Mouse (Mus musculus) heart, embryonic 15.5 days (tissue): ENCODE data around the gene Camk2d. TPM values are rescaled to one million over a fixed set of nuclear protein-coding genes. Genes with fewer than 3 reads are reported as not detected.

ENCODE experiments used
- ATAC-seq: fragments of 200-750 bp; cut with Nextera tagmentation; replicated peaks from 2 replicates; pipeline ENCODE4 v1.8.0; 2017; ENCODE audit warnings: low read depth, moderate TSS enrichment; ENCODE audit not compliant: insufficient number of reproducible peaks, insufficient read depth, low FRiP score
- H3K27ac ChIP-seq: fragments of 300-500 bp; sonication (generic); 2 replicates; pipeline ENCODE4 v1.5.1; 2015; ENCODE audit warnings: mild to moderate bottlenecking, inconsistent platforms
- H3K27me3 ChIP-seq: fragments of 300-500 bp; sonication (generic); 2 replicates; pipeline ENCODE4 v1.6.1; 2015; ENCODE audit warnings: inconsistent platforms
- H3K36me3 ChIP-seq: fragments of 300-500 bp; sonication (generic); 2 replicates; pipeline ENCODE4 v1.6.1; 2015; ENCODE audit warnings: mild to moderate bottlenecking, inconsistent platforms
- H3K4me1 ChIP-seq: fragments of 300-500 bp; sonication (generic); replicated peaks from 2 replicates; pipeline ENCODE4 v1.6.1; 2015; ENCODE audit warnings: inconsistent platforms
- H3K4me2 ChIP-seq: fragments of 300-500 bp; sonication (generic); 2 replicates; pipeline ENCODE4 v1.6.1; 2015; ENCODE audit warnings: inconsistent platforms, mild to moderate bottlenecking, moderate library complexity
- H3K4me3 ChIP-seq: fragments of 300-500 bp; sonication (generic); 2 replicates; pipeline ENCODE4 v1.5.1; 2015; ENCODE audit warnings: mild to moderate bottlenecking, inconsistent platforms
- H3K9ac ChIP-seq: fragments of 300-500 bp; sonication (generic); 2 replicates; pipeline ENCODE4 v1.6.1; 2015; ENCODE audit warnings: mild to moderate bottlenecking, inconsistent platforms
- H3K9me3 ChIP-seq: fragments of 300-500 bp; sonication (generic); replicated peaks from 2 replicates; pipeline ENCODE4 v1.6.1; 2016; ENCODE audit warnings: inconsistent platforms
- WGBS: fragments of 180-500 bp; shearing (Covaris S2); methylation state at CpG from one replicate; pipeline ENCODE4 v1.1.7; 2015; ENCODE audit warnings: mixed read lengths; 5-methylcytosine and 5-hydroxymethylcytosine counted together
- polyA plus RNA-seq: library from polyadenylated mRNA; unstranded; fragments of >200 nt; fragmentation: Nextera tagmentation; extraction: Ambion mirVana; gene quantifications from 2 replicates; pipeline ENCODE4 v1.2.1, GENCODE M21; 2015

Gene Camk2d
- polyA plus RNA-seq, 1 experiment from 2014 or later, result 108 TPM

- Histone ChIP-seq H3K9ac (no peak overlapping the region), H3K4me1 (peaks cover 35% of the 10 kb centered on the region), H3K4me3 (no peak overlapping the region), H3K36me3 (no peaks in the 10 kb centered on the region), H3K27me3 (no peaks in the 10 kb centered on the region), H3K9me3 (no peaks in the 10 kb centered on the region), H3K4me2 (no peak overlapping the region), H3K27ac (peak overlapping the region; percentile 34; the same call in 1 of the 2 replicates)
- ATAC-seq, result no peak
- 79% methylated on average over 2 of the region's 2 CpGs for WGBS
Observed at GRCm38 (mm10) chr3:126691565-126691964, 95.5 kb downstream of the Camk2d start.

DNA sequence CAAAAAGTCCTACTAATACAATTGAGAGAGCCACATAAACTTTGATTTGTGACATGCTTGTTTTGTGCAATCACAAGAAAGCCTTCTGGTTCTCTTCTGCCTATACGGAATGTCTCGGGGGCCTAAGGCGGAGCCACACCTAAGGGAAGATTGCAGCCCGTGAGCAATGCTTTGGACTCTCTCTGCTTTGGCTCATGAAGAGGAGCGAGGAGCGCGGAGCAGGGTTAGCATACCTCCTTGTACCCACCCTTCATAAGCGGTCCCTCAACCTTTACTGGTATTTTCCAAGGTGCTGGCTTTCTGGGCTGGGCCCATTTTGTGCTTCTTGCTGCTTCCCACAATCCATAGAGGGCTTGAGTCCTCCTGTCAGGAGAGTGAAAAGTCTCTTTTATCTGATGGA is 96.7 kb downstream of the Camk2d start:
- 0 out of 2 replicates have a peak overlapping the region, but pooled peaks have one; percentile 25 for H3K9ac ChIP-seq
- ATAC-seq, result no peak
- no peaks in the 10 kb centered on the region for H3K9me3 ChIP-seq
- H3K4me2 ChIP-seq, result peak overlapping the region; percentile 52
- H3K27me3 ChIP-seq, result no peaks in the 10 kb centered on the region
- H3K36me3 ChIP-seq, result no peaks in the 10 kb centered on the region
- peak overlapping the region; percentile 87 for H3K27ac ChIP-seq
- WGBS, result 57% methylated on average over 8 of the region's 8 CpGs
- H3K4me3 ChIP-seq, result peak overlapping the region; percentile 24
- H3K4me1 ChIP-seq, result peaks cover 34% of the 10 kb centered on the region

DNA sequence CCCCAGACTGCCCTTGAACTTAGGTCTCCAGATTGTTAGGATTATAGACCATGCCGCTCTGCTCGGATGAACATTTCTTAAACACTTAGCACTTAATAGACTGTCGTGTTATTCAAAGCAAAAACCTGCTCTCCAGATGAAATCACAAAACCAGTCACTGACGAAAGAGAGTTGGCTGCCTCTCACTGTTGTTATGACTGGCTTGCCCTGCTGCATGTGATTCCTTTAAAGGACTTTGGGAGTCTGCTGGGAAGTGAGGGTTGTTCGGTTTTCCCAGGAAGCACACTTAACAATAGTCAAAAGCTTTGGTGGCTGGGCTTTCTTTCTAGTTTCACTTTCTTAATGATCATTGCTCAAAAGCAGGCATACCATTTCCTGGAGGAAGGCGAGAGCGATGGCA is 97.2 kb downstream of the Camk2d start:
- Histone ChIP-seq H3K9me3 (no peaks in the 10 kb centered on the region), H3K4me1 (peaks cover 38% of the 10 kb centered on the region), H3K4me2 (peak overlapping the region; percentile 52), H3K27ac (peak overlapping the region; percentile 87), H3K27me3 (no peaks in the 10 kb centered on the region), H3K9ac (no peak overlapping the region), H3K4me3 (peak overlapping the region; percentile 24), H3K36me3 (no peaks in the 10 kb centered on the region)
- WGBS, result 23% methylated on average over 7 of the region's 7 CpGs
- 0 out of 2 replicates have a peak, but pooled peaks have one; percentile 49 for ATAC-seq

DNA sequence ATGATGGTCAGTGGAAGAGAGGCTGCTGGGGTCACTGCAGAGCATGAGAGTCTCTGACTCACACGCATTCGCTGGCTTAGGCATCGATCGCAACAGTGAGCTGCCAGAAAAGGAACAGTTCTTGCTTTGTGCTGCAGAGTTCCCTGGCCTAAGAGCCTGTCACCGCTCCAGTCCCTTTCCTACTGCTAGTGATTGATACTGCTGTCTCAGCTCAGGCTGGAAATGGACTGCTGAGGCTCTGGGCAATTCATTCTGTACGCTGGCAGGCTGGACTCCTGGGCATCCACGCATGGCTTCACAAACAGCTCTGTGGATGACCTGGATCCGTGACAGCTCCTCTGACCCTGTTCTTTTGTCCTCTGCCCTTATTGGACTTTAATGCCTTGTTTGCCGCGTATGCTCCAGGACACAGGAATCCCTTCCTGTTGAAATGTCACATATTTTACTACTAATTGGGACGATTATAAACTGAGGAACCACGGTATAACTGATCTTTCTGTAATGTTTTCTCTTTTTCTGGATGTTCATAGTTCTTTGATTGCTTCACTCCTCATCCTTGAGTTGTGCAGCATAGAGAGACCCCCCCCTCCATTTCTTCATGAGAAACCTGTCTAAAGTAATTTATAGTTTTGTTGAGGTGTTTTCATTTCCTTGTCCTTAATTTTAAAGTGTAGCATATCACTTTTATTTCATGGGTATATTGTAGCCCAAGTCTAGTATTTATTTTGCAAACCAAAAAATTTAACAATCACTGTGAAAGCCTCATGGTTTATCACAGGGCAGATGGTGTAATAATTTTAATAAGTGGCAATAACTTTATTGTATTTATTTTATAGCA is 99.6 kb downstream of the Camk2d start:
- H3K4me3 ChIP-seq, result no peak overlapping the region
- no peaks in the 10 kb centered on the region for H3K36me3 ChIP-seq
- WGBS, result 27% methylated on average over 12 of the region's 12 CpGs
- peak overlapping the region; percentile 22 for H3K4me2 ChIP-seq
- H3K27me3 ChIP-seq, result no peaks in the 10 kb centered on the region
- H3K9ac ChIP-seq, result peak overlapping the region; percentile 7; the same call in 1 of the 2 replicates
- H3K27ac ChIP-seq, result peak overlapping the region; percentile 87
- ATAC-seq, result peak; percentile 70
- peaks cover 52% of the 10 kb centered on the region for H3K4me1 ChIP-seq
- no peaks in the 10 kb centered on the region for H3K9me3 ChIP-seq

DNA sequence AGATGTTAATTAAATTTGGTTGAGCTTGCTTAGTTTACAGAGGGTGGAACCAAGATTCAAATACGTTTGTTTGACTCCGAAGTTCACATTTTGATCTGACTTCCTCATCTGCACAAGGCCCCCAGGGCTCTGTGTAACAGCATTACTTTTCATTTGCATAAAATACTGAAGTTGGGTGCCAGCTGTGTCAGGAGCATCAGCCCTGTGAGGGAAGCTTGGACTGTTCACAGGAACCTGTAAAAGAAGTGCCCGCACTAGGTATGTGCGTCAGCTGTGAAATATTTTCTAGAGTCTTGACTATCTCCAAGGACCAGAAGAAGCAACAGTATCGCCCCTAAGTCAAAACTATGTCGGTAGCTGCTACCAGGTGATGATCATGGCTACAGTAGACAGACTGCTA is 100.5 kb downstream of the Camk2d start:
- no peaks in the 10 kb centered on the region for H3K36me3 ChIP-seq
- 82% methylated on average over 6 of the region's 6 CpGs for WGBS
- H3K4me3 ChIP-seq, result no peak overlapping the region
- no peak overlapping the region for H3K9ac ChIP-seq
- H3K4me2 ChIP-seq, result no peak overlapping the region
- H3K27me3 ChIP-seq, result no peaks in the 10 kb centered on the region
- H3K9me3 ChIP-seq, result no peaks in the 10 kb centered on the region
- no peak for ATAC-seq
- H3K4me1 ChIP-seq, result peaks cover 59% of the 10 kb centered on the region
- H3K27ac ChIP-seq, result no peak overlapping the region

GRCm38 (mm10) chr3:126699740-126700139 is 103.6 kb downstream of the Camk2d start:
- Histone ChIP-seq H3K9ac (no peak overlapping the region), H3K4me1 (peaks cover 41% of the 10 kb centered on the region), H3K36me3 (no peaks in the 10 kb centered on the region), H3K4me3 (no peak overlapping the region), H3K9me3 (no peaks in the 10 kb centered on the region), H3K4me2 (no peak overlapping the region), H3K27me3 (no peaks in the 10 kb centered on the region), H3K27ac (peak overlapping the region; percentile 26)
- 46% methylated on average over 3 of the region's 3 CpGs for WGBS
- ATAC-seq, result no peak

- Histone ChIP-seq H3K36me3 (no peaks in the 10 kb centered on the region), H3K9ac (no peak overlapping the region), H3K27ac (peak overlapping the region; percentile 10), H3K27me3 (no peaks in the 10 kb centered on the region), H3K4me1 (peaks cover 34% of the 10 kb centered on the region), H3K4me2 (no peak overlapping the region), H3K4me3 (no peak overlapping the region), H3K9me3 (no peaks in the 10 kb centered on the region)
- WGBS, result 75% methylated on average over 6 of the region's 6 CpGs
- no peak for ATAC-seq
Observed at GRCm38 (mm10) chr3:126701067-126701466, 105.0 kb downstream of the Camk2d start.

GRCm38 (mm10) chr3:126701586-126701985 is 105.5 kb downstream of the Camk2d start:
- Histone ChIP-seq H3K27me3 (no peaks in the 10 kb centered on the region), H3K9ac (no peak overlapping the region), H3K4me3 (no peak overlapping the region), H3K4me1 (peaks cover 33% of the 10 kb centered on the region), H3K9me3 (no peaks in the 10 kb centered on the region), H3K27ac (peak overlapping the region; percentile 10), H3K4me2 (no peak overlapping the region), H3K36me3 (no peaks in the 10 kb centered on the region)
- no peak for ATAC-seq
- WGBS, result 62% methylated on average over 6 of the region's 6 CpGs

DNA sequence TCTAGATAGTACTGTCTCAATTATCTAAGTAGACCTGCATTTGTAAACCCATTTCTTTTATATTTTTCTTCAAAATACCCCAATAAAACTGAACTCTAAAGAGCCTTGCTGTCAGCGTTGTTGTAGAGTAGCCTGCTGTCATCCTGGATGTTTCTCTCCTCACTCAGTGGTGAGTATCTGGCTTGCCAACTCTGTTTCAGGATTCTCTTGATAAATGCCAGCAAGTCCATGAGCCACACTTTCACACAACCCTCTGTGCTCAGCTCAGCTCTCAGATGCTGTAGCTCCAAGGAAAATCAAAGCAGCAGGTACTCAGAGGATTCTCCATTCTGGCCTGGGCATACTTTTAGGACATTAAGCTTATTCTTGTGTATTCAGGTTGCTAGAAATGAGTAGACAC is 109.4 kb downstream of the Camk2d start:
- Histone ChIP-seq H3K9ac (no peak overlapping the region), H3K27me3 (no peaks in the 10 kb centered on the region), H3K9me3 (no peaks in the 10 kb centered on the region), H3K4me3 (no peak overlapping the region), H3K36me3 (no peaks in the 10 kb centered on the region), H3K27ac (peak overlapping the region; percentile 9), H3K4me1 (peaks cover 11% of the 10 kb centered on the region), H3K4me2 (no peak overlapping the region)
- ATAC-seq, result no peak
- WGBS, result 51% methylated on average over 1 of the region's 1 CpGs

GRCm38 (mm10) chr3:126714281-126714680 is 118.2 kb downstream of the Camk2d start:
- WGBS, result 75% methylated on average over 1 of the region's 1 CpGs

DNA sequence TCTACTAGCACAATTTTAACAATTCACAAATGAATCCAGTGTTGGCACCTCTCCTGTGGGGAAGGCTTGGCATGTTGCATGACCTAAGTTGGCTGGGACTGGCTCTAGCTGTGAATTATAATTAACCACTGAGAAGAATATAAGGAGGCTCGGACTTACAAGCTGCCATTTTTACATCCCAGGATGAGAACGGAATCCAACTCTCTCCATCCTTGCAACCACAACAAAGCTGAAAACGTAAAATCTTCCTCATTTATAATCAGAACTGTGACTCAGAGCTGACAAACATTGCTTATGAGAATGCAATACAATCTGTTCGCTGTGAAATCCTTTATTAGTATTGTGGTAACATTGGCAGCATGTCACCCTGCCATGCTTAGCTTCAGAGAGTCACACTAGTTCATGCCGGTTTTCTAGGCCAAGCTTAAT is 126.9 kb downstream of the Camk2d start:
- no peaks in the 10 kb centered on the region for H3K9me3 ChIP-seq
- WGBS, result 66% methylated on average over 5 of the region's 5 CpGs
- no peaks in the 10 kb centered on the region for H3K36me3 ChIP-seq
- H3K4me3 ChIP-seq, result no peak overlapping the region
- no peaks in the 10 kb centered on the region for H3K27me3 ChIP-seq
- H3K4me1 ChIP-seq, result peaks cover 17% of the 10 kb centered on the region
- H3K27ac ChIP-seq, result peak overlapping the region; percentile 73
- no peak overlapping the region for H3K9ac ChIP-seq
- ATAC-seq, result no peak
- H3K4me2 ChIP-seq, result peak overlapping the region; percentile 22; the same call in 1 of the 2 replicates

More at GRCm38 (mm10) chr3:126714281-126714680, 118.2 kb downstream of the Camk2d start:
- H3K9me3 ChIP-seq, result no peaks in the 10 kb centered on the region
- no peak overlapping the region for H3K4me2 ChIP-seq
- H3K27me3 ChIP-seq, result no peaks in the 10 kb centered on the region
- H3K9ac ChIP-seq, result no peak overlapping the region
- H3K36me3 ChIP-seq, result no peaks in the 10 kb centered on the region
- no peak overlapping the region for H3K4me3 ChIP-seq
- H3K27ac ChIP-seq, result no peak overlapping the region
- H3K4me1 ChIP-seq, result peaks cover 8% of the 10 kb centered on the region; the same call in 1 of the 2 replicates
- ATAC-seq, result no peak
